Mouse (Mus musculus): Measurements from ENCODE around the gene Myo5c.

DNA sequence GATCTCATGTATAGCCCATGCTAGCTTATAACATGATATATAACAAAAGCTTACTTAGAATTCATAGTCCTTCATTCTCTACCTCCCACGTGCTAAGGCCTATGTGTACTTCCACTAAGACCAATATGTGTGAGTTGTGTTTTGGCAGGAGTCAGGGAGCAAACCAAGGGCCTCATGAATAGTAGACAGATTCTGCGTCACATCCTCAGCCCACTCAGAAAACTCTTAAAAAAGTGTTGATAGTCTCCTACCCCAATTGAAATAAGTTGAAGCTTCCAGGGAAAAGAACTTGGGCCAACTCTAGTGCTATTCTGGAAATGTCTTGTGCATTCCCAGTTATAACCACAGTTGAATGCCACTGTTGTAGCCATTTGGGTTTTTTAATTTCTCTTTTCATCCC, 29.8 kb upstream of the Myo5c start:
- TF ChIP-seq MAX (IDR thresholded peaks at IDR 0.05; ENCODE audit: low read length): no peak
- no peak for TF ChIP-seq E2F4 (IDR thresholded peaks at IDR 0.05; ENCODE audit: borderline replicate concordance, low read depth, low read length)

Measured in MEL (cell line).